8 mouse cellular contexts compared by ENCODE assay signal in the genomic region with DNA sequence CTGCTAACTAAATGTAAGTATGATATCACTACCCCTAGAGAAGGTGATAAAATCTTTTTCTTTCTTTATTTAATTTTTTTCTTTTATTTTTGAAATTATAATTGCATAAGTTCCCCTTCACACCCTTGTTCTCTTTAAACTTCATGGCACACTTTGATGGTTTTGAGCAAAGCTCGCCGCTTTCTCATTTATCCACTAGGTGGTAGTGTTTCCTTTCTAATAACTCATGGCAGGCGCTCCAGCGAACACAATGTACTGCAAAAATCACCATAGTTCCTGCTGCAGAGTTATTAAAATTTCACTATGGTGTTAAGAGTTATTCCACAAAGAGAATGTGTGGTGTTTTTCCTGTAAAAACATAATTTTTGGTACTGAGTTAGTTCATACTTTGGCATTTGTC. TPM values are rescaled to one million over a fixed set of nuclear protein-coding genes. Genes with fewer than 3 reads are reported as not detected.
DNase-seq lines count a peak whose midpoint lies in the region; ATAC-seq lines count a peak whose summit lies in the region.

No protein-coding gene starts in this region.

- H3K27ac ChIP-seq in midbrain, embryonic 11.5 days (ENCODE audit: low read depth, low read length) = no peak overlapping the region

- H3K9me3 ChIP-seq in midbrain, embryonic 11.5 days (ENCODE audit: control insufficient read depth, low read length) = no peaks in the 10 kb centered on the region

- H3K4me1 ChIP-seq in midbrain, embryonic 11.5 days (ENCODE audit: control insufficient read depth, insufficient read depth, low read length) = no peaks in the 10 kb centered on the region

- DNase-seq in gastrocnemius, adult 18-20 months (ENCODE audit: low spot score) = peak; percentile 24
- DNase-seq in gastrocnemius, adult 8-10 months (ENCODE audit: low spot score in 2 of 2) = no peak
- peak; percentile 45 for DNase-seq in cerebellum, adult 9-10 months
- peak; percentile 53 to 61 for DNase-seq in heart, postnatal 10 days
- DNase-seq in layer of hippocampus, adult 18-20 months (ENCODE audit: low spot score in 2 of 2) = peak; percentile 18 to 83
- peak; percentile 96 for DNase-seq in midbrain, embryonic 11.5 days (ENCODE audit: low spot score, missing footprints)
- DNase-seq in thymus, postnatal 25 days = peak; percentile 8

- no peaks in the 10 kb centered on the region for H3K27me3 ChIP-seq in midbrain, embryonic 11.5 days (ENCODE audit: control insufficient read depth, insufficient read depth, low read length)

- H3K4me3 ChIP-seq in midbrain, embryonic 11.5 days (ENCODE audit: low read depth, low read length) = no peak overlapping the region

- peak; percentile 62 for ATAC-seq in CD4-positive, CD25-positive, alpha-beta regulatory T cell, adult 4 months
- ATAC-seq in midbrain, embryonic 11.5 days (ENCODE audit: low FRiP score) = peak; percentile 74; the same call in 1 of the 2 replicates

- no peak overlapping the region for H3K9ac ChIP-seq in midbrain, embryonic 11.5 days (ENCODE audit: low read length)

- H3K4me2 ChIP-seq in midbrain, embryonic 11.5 days = no peak overlapping the region

- H3K36me3 ChIP-seq in midbrain, embryonic 11.5 days (ENCODE audit: control insufficient read depth, insufficient read depth, low read length) = no peaks in the 10 kb centered on the region

- 4% methylated on average over 4 of the region's 4 CpGs for WGBS in midbrain, embryonic 11.5 days

- intact Hi-C loops in heart, postnatal 10 days (cut with DNase I) = loop anchor here (5.0 kb wide), 1 partner anchor 129 kb away; no protein-coding TSS in a partner anchor

RNA-seq across cellular contexts. Expression of a gene that starts 26.7 kb away (rescaled TPM):
- 10 to 100 TPM; 21.5 to 21.8 TPM for total RNA-seq in gastrocnemius, adult 18-20 months (2021)
- 10 to 100 TPM; 16.9 to 23.4 (median 21.2) TPM for total RNA-seq in gastrocnemius, adult 8-10 months (2022)
- polyA plus RNA-seq in CD4-positive, CD25-positive, alpha-beta regulatory T cell, adult 4 months (2017; shearing (Covaris generic)) = 100 to 1,000 TPM; 191 to 222 TPM
- 10 to 100 TPM; 27.6 to 35.4 TPM for total RNA-seq in heart, postnatal 10 days (2021)
- total RNA-seq in layer of hippocampus, adult 18-20 months (2021) = 10 to 100 TPM; 36.5 TPM
- 116 and 120 TPM in 2 replicates for polyA plus RNA-seq in midbrain, embryonic 11.5 days (2014; fragmentation: Nextera tagmentation; extraction: Ambion mirVana)

Comparison
In these comparisons a context has a peak if more than half of its experiments do, and no peak if none do; other contexts are left out.
1. DNase-seq: peak in gastrocnemius, adult 18-20 months (single experiment), cerebellum, adult 9-10 months (single experiment), heart, postnatal 10 days (2 of 2), layer of hippocampus, adult 18-20 months (2 of 2), midbrain, embryonic 11.5 days (single experiment) and thymus, postnatal 25 days (single experiment); none in gastrocnemius, adult 8-10 months (0 of 2).